Mouse (Mus musculus) cerebellum, adult 2 months (tissue): ENCODE data around the gene Kalrn. TPM values are rescaled to one million over a fixed set of nuclear protein-coding genes. Genes with fewer than 3 reads are reported as not detected.

Experiments used
- DNase-seq, 2 experiments: peaks; one replicate each; pipeline ENCODE4 v3.0.0; 2021
- H3K27ac ChIP-seq: fragments of 200-500 bp; 2 replicates; pipeline ENCODE4 v1.5.1; 2012; ENCODE audit warnings: low read length, control low read depth, inconsistent platforms; ENCODE audit not compliant: insufficient read depth
- H3K27me3 ChIP-seq: fragments of 200-500 bp; 2 replicates; pipeline ENCODE4 v1.6.1; 2012; ENCODE audit warnings: inconsistent platforms, mild to moderate bottlenecking, low read length, moderate library complexity; ENCODE audit not compliant: control insufficient read depth, insufficient read depth
- H3K4me1 ChIP-seq: fragments of 200-500 bp; 2 replicates; pipeline ENCODE4 v1.6.1; 2011; ENCODE audit warnings: low read length; ENCODE audit not compliant: control insufficient read depth, insufficient read depth
- H3K4me3 ChIP-seq: fragments of 200-500 bp; replicated peaks from 2 replicates; pipeline ENCODE3; 2011; ENCODE audit warnings: mild to moderate bottlenecking, low read depth, low read length, control low read depth; ENCODE audit not compliant: insufficient read depth
- CTCF ChIP-seq: fragments of 200-500 bp; IDR thresholded peaks from 2 replicates; pipeline ENCODE4 v1.5.1; 2011; ENCODE audit warnings: low read depth, mild to moderate bottlenecking, control low read depth, low read length, moderate library complexity, borderline replicate concordance; ENCODE audit not compliant: insufficient read depth
- POLR2A ChIP-seq: fragments of 200-500 bp; IDR thresholded peaks from 2 replicates; pipeline ENCODE4 v1.6.1; 2011; ENCODE audit warnings: low read length, control low read depth, borderline replicate concordance; ENCODE audit not compliant: insufficient read depth
- WGBS: fragments of 180-500 bp; shearing (Covaris S2); methylation state at CpG from one replicate; pipeline ENCODE4 v1.1.7; 2018; 5-methylcytosine and 5-hydroxymethylcytosine counted together
- polyA plus RNA-seq: library from polyadenylated mRNA; depleted of rRNA; stranded (reverse); fragments of >200 nt; gene quantifications from 2 replicates; pipeline ENCODE4 v1.2.3, GENCODE M21; 2012

Gene Kalrn
- polyA plus RNA-seq, 1 experiment, result 17.9 TPM

DNA sequence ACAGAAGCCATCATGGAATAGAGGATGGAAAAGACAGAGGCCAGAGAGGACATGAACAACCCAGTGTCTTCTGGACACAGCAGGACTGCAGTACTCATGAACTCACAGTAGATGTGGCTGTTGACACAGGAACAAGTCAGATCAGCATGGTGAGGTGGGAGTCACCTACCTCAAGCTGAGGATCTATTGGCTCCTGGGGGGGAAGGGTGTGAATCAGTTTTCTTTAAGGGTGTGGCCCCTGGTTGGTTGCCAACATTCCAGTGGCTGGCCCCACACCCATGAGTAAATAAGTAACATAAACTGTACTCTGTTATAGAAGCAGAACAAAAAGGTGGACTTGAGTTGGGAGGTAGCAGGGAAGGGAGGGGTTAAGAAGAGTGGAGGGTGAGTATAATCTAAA lies 298.7 kb downstream of the Kalrn start:
- TF ChIP-seq POLR2A, result no peak
- no peak for TF ChIP-seq CTCF
- Histone ChIP-seq H3K27me3 (no peaks in the 10 kb centered on the region; the same call in 1 of the 2 replicates), H3K4me3 (no peak overlapping the region), H3K4me1 (no peaks in the 10 kb centered on the region), H3K27ac (no peak overlapping the region)
- DNase-seq, result no peak

DNA sequence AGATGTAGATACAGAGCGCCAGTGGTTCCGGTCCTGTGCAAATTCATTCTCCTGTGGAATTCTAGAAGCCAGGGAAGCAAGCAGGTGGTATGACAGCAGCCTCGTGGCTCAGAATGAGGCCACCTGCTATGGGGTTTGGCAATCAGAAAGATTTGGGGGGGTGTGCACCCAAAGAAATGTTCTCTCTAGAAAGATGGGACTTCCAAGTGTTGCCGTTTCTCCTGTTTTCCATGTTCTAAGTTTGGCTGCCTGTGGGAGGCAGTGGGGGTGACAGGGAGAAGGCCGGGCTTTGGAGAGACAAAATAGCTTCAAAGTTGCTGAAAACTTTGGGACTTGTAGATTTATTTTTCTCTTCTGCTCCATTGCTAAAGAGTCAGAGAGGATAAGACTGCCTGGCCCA lies 301.9 kb downstream of the Kalrn start:
- TF ChIP-seq CTCF, result no peak
- no peak for TF ChIP-seq POLR2A
- H3K27ac ChIP-seq, result no peak overlapping the region
- H3K4me1 ChIP-seq, result no peaks in the 10 kb centered on the region
- DNase-seq, result no peak
- WGBS, result 84% methylated on average over 5 of the region's 5 CpGs
- no peak overlapping the region for H3K4me3 ChIP-seq
- no peaks in the 10 kb centered on the region; the same call in 1 of the 2 replicates for H3K27me3 ChIP-seq

DNA sequence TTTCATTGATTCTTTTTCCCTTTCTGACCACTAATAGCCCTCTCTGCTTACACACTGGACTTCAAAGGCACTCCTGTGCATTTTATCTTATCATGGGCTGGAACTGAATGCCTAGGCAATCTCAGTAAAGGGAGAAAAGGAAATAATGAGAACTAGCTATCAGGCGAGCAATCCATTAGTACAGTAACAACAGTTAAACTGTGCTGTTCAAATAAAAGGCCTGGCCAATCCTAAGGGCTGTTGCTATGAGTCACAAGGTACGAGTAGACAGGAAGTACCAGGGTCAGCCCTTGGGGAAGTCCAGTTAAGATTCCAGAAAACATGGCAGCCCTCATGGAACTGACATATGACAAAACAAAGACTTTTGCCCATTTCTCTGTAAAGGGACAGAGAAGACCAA lies 302.7 kb downstream of the Kalrn start:
- TF ChIP-seq CTCF, result no peak
- 96% methylated on average over 2 of the region's 2 CpGs for WGBS
- H3K4me1 ChIP-seq, result no peaks in the 10 kb centered on the region
- no peak for DNase-seq
- H3K4me3 ChIP-seq, result no peak overlapping the region
- no peaks in the 10 kb centered on the region; the same call in 1 of the 2 replicates for H3K27me3 ChIP-seq
- no peak overlapping the region for H3K27ac ChIP-seq

DNA sequence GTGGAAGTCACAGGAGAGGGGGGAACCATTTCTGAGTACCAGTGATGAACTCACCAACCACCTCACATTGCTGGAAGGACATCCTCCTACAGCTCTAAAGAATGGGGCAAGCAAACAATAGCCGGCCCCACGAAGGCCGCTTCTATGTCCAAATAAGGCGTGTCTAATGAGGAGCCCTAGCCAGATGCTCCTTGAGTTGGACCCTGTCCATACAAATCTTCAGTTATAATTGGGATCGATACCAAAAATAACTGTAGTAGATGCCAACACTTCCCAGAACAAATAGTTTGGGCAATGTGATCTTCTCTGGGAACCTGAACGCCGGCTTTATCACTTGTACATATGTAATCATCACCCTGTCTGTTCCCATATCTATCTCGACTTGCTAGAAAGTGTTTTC lies 303.7 kb downstream of the Kalrn start:
- Histone ChIP-seq H3K4me3 (no peak overlapping the region), H3K27me3 (no peaks in the 10 kb centered on the region; the same call in 1 of the 2 replicates), H3K27ac (no peak overlapping the region), H3K4me1 (no peaks in the 10 kb centered on the region)
- WGBS, result 38% methylated on average over 8 of the region's 8 CpGs
- no peak for TF ChIP-seq CTCF
- no peak for TF ChIP-seq POLR2A
- DNase-seq, result no peak

DNA sequence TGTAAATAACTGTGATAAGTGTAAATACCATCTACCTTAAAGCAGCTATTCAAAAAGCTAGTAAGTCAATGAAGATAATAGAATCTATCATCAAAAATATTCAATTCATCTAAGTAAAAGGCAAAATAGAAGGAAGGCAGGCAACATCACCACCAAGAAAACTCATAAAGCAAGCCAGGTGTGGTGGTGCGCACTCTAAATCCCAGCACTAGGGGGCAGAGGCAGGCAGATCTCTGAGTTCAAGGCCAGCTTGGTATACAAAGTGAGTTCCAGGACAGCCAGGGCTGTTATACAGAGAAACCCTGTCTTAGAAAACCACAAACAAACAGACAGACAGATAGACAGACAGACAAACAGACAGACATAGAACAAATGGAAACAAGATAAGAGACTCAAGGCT lies 305.6 kb downstream of the Kalrn start:
- DNase-seq, result no peak
- H3K4me3 ChIP-seq, result no peak overlapping the region
- no peaks in the 10 kb centered on the region for H3K4me1 ChIP-seq
- TF ChIP-seq POLR2A, result no peak
- TF ChIP-seq CTCF, result no peak
- WGBS, result 100% methylated on average over 1 of the region's 1 CpGs
- no peaks in the 10 kb centered on the region; the same call in 1 of the 2 replicates for H3K27me3 ChIP-seq
- H3K27ac ChIP-seq, result no peak overlapping the region

DNA sequence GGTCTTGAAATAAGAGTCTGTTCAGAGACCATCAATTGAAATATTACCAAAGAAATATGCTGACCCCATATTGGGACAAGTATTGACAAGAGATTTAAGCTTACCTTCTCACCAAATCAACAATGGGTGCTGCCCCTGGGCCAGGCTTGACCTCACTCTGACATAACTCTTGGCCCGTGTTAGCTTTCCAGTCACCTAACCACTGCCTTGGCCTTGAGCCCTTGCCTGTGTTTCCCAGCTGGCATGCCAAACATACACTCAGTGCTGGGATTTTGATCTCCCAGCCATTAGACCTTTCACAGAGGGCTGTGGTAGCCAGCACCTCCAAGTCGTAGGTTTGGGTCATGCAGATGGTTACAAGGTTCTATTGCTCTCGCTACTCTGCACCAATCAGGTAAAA lies 308.7 kb downstream of the Kalrn start:
- no peaks in the 10 kb centered on the region; the same call in 1 of the 2 replicates for H3K27me3 ChIP-seq
- no peaks in the 10 kb centered on the region for H3K4me1 ChIP-seq
- WGBS, result 67% methylated on average over 3 of the region's 3 CpGs
- no peak for DNase-seq
- no peak for TF ChIP-seq CTCF
- no peak for TF ChIP-seq POLR2A
- no peak overlapping the region for H3K4me3 ChIP-seq
- no peak overlapping the region for H3K27ac ChIP-seq

DNA sequence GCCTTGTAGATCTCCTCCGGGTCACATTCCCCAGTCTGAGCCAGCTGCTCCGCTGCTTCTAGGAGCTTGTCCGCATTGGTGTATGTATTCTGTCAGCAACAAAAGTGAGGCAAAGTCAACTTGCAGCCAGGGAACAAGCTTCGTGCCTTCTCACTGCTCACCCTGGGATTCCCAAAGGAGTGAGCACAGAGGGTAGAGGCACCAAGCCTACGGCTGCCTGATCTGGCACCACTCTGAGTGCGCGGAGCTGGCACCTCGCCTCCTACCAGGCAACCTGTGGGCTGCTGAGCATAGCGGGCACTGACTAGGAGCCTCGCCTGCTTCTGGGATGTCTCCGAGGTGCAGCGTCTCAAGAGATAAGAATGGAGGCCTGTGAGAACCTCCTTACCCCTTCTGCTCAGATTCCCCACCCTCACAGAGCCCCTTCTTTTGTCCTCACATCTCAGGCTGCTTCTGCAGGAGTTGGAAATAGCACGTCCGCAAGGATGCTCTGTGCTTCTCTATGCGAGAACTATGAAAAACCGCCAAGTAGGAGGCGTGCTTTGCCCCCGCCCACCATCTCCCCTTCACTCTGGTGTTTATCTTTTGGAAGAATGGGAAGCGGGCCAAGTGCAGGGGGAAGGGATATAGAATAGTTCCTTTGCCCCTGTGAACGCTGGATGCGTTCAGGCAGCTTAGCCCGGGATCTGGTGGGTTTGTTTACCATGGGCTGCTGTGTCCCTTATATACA lies 310.4 kb downstream of the Kalrn start:
- no peak for DNase-seq
- Histone ChIP-seq H3K4me3 (no peak overlapping the region), H3K4me1 (no peaks in the 10 kb centered on the region), H3K27me3 (no peaks in the 10 kb centered on the region; the same call in 1 of the 2 replicates), H3K27ac (no peak overlapping the region)
- TF ChIP-seq CTCF (no peak), POLR2A (no peak)
- 22% methylated on average over 22 of the region's 22 CpGs for WGBS

DNA sequence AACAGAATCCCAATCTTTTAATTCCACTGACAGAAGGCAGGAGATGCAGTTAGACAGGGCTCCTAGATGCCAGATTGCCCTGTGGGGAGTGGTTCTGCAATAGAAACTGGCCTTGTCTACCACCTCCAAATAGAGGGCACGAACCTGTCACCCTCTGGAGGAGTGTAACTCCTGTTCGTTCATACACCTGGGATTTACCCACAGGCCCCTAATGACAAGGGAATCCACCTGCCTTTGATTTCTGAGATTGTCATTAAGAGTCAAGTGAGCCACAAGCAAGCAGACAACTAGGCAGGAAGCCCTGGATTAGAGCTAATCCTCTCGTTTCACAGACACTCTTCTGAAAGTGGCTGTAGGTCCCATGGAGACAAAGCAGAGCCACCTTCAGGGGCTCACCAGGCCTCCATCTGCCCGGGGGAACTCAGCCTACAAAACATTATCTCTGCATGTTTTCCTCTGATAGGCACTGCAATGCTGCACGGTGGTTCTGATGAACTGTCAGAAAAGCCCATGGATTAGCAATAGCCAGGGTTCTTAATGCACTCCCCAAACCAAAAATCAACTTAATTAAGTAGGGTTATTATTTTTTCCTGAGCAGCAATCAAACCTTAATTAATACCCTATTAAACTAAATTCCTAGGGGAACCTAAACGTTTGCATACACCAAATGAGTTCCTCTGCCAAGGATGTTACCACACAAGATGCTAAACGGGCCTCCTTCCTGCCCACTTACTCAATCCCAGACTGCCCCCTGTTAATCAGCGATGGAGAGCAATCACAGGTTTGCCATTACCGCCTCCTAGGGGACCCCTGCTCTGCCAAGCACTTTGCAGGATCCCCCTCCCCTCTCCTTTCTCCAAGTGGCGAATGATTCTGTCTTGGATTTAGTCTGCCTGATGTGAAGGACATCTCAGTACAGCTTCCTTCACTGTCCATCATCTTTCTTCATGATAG lies 312.1 kb downstream of the Kalrn start:
- Histone ChIP-seq H3K27me3 (no peaks in the 10 kb centered on the region; the same call in 1 of the 2 replicates), H3K4me3 (no peak overlapping the region), H3K27ac (no peak overlapping the region), H3K4me1 (no peaks in the 10 kb centered on the region)
- 63% methylated on average over 10 of the region's 10 CpGs for WGBS
- TF ChIP-seq POLR2A (no peak), CTCF (no peak)
- DNase-seq, result no peak
